ENCODE assay signal across 7 mouse cellular contexts in the genomic region with DNA sequence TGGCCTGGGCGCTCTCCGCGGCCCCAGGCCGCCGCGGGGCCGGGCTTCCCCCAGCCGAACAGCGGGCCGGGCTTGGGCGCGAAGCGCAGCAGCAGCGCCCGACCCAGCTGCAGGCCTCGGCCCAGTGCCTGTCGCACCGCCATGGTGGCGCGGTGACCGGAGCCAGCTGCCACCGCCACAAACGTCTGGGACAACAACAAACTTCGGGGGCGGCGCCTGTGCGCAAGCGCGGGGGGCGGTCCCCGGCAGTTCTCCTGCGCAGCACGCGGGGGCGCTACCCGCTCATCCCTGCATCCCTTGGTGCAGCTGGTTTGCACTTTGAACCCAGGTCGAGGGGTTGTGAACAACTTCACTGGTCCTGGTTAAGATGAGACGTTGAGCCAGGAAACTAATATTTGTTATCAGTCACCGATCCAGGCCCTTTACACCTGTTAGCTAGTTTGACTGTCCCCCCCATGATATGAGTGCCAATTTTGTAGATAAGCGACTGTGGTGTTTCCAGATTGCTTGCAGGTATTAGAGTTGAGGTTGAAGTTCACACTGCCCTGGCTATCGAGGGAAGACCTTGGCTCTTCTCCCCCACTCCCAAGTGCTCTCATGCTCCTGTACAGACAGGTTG. TPM values are rescaled to one million over a fixed set of nuclear protein-coding genes. Genes with fewer than 3 reads are reported as not detected.
DNase-seq lines count a peak whose midpoint lies in the region; ATAC-seq lines count a peak whose summit lies in the region.

A gene (minus strand): TSS at position 231 of the 619 bp plus-strand sequence.

- no peaks in the 10 kb centered on the region for H3K4me1 ChIP-seq in embryonic facial prominence, embryonic 11.5 days (ENCODE audit: control insufficient read depth, insufficient read depth, low read length)
- H3K4me1 ChIP-seq in limb, embryonic 10.5 days = peaks cover 22% of the 10 kb centered on the region
- H3K4me1 ChIP-seq in midbrain, embryonic 12.5 days = peaks cover 21% of the 10 kb centered on the region

- H3K4me2 ChIP-seq in embryonic facial prominence, embryonic 11.5 days (ENCODE audit: low read depth, low read length) = peak within 1 kb of the TSS; percentile 74
- peak within 1 kb of the TSS; percentile 61 for H3K4me2 ChIP-seq in midbrain, embryonic 12.5 days (replicated peaks)

- peak within 1 kb of the TSS; percentile 81 for H3K4me3 ChIP-seq in embryonic facial prominence, embryonic 11.5 days (ENCODE audit: low read depth, low read length)
- peak within 1 kb of the TSS; percentile 92 for H3K4me3 ChIP-seq in limb, embryonic 10.5 days
- peak within 1 kb of the TSS; percentile 90 for H3K4me3 ChIP-seq in midbrain, embryonic 12.5 days

- peak within 1 kb of the TSS; percentile 92 for H3K27ac ChIP-seq in embryonic facial prominence, embryonic 11.5 days (replicated peaks; ENCODE audit: low read depth, low read length)
- peak within 1 kb of the TSS; percentile 96 for H3K27ac ChIP-seq in limb, embryonic 10.5 days
- H3K27ac ChIP-seq in midbrain, embryonic 12.5 days (replicated peaks) = peak within 1 kb of the TSS; percentile 96

- 4% methylated on average over 41 of the region's 41 CpGs for WGBS in embryonic facial prominence, embryonic 11.5 days
- 5% methylated on average over 40 of the region's 41 CpGs for WGBS in limb, embryonic 10.5 days
- 3% methylated on average over 40 of the region's 41 CpGs for WGBS in midbrain, embryonic 12.5 days

- DNase-seq in adrenal gland, postnatal 25 days = peak; percentile 92
- peak; percentile 88 for DNase-seq in embryonic facial prominence, embryonic 11.5 days (ENCODE audit: low spot score)
- peak; percentile 99 for DNase-seq in heart, adult 11 months
- peak; percentile 98 for DNase-seq in kidney, adult 18-20 months
- DNase-seq in limb, embryonic 10.5 days (ENCODE audit: low spot score) = peak; percentile 90
- DNase-seq in skeletal muscle tissue, adult 2 months (ENCODE audit: low read depth, low spot score) = peak; percentile 89

- peak; percentile 54 for ATAC-seq in embryonic facial prominence, embryonic 11.5 days (replicated peaks; ENCODE audit: insufficient number of reproducible peaks, low FRiP score, low TSS enrichment, low read depth)
- peak; percentile 71 for ATAC-seq in midbrain, embryonic 12.5 days (ENCODE audit: low FRiP score, low read depth)

- no peaks in the 10 kb centered on the region for H3K27me3 ChIP-seq in embryonic facial prominence, embryonic 11.5 days (ENCODE audit: control insufficient read depth, insufficient read depth, low read length)
- peaks cover 9% of the 10 kb centered on the region for H3K27me3 ChIP-seq in limb, embryonic 10.5 days (ENCODE audit: low read depth, poor library complexity, severe bottlenecking)
- H3K27me3 ChIP-seq in midbrain, embryonic 12.5 days = peaks cover 8% of the 10 kb centered on the region; the same call in 1 of the 2 replicates

- peak within 1 kb of the TSS; percentile 86 for H3K9ac ChIP-seq in embryonic facial prominence, embryonic 11.5 days (replicated peaks; ENCODE audit: low read length)
- H3K9ac ChIP-seq in midbrain, embryonic 12.5 days (replicated peaks) = peak within 1 kb of the TSS; percentile 76

- no peaks in the 10 kb centered on the region for H3K36me3 ChIP-seq in embryonic facial prominence, embryonic 11.5 days (replicated peaks; ENCODE audit: control insufficient read depth, insufficient read depth, low read depth, low read length)
- H3K36me3 ChIP-seq in limb, embryonic 10.5 days = no peaks in the 10 kb centered on the region
- H3K36me3 ChIP-seq in midbrain, embryonic 12.5 days = no peaks in the 10 kb centered on the region

- H3K9me3 ChIP-seq in embryonic facial prominence, embryonic 11.5 days (replicated peaks; ENCODE audit: control insufficient read depth, low read length) = no peaks in the 10 kb centered on the region
- no peaks in the 10 kb centered on the region for H3K9me3 ChIP-seq in limb, embryonic 10.5 days (replicated peaks)
- H3K9me3 ChIP-seq in midbrain, embryonic 12.5 days = no peaks in the 10 kb centered on the region

RNA-seq across cellular contexts. Expression of the gene that starts here (rescaled TPM):
- 161 and 201 TPM in 2 replicates for total RNA-seq in adrenal gland, postnatal 25 days (2021)
- polyA plus RNA-seq in embryonic facial prominence, embryonic 11.5 days (2014; fragmentation: Nextera tagmentation; extraction: Ambion mirVana) = 17.7 and 18.8 TPM in 2 replicates
- 23.9 and 32.8 TPM in 2 replicates for polyA plus RNA-seq in limb, embryonic 10.5 days (2016; fragmentation: Nextera tagmentation; extraction: Ambion mirVana)
- polyA plus RNA-seq in midbrain, embryonic 12.5 days (2016; fragmentation: Nextera tagmentation; extraction: Ambion mirVana) = 69.1 and 71.8 TPM in 2 replicates

Comparison
In these comparisons a context has a peak if more than half of its experiments do, and no peak if none do; other contexts are left out.
1. Peak in every context shown above with its lines: DNase-seq, ATAC-seq, H3K4me3 ChIP-seq and H3K27ac ChIP-seq.